Mouse (Mus musculus) liver, adult 2 months (tissue): ENCODE data around the gene Mrpl1. TPM values are rescaled to one million over a fixed set of nuclear protein-coding genes. Genes with fewer than 3 reads are reported as not detected.

Experiments
- DNase-seq: peaks from one replicate; pipeline ENCODE4 v3.0.0-alpha.2; 2011; ENCODE audit warnings: low read depth, low spot score; ENCODE audit errors: extremely low read depth
- H3K27ac ChIP-seq: fragments of 200-500 bp; replicated peaks from 2 replicates; pipeline ENCODE4 v1.5.1; 2012; ENCODE audit warnings: low read depth, mild to moderate bottlenecking, control low read depth, inconsistent platforms, low read length; ENCODE audit not compliant: insufficient read depth
- H3K27me3 ChIP-seq: fragments of 200-500 bp; 2 replicates; pipeline ENCODE4 v1.6.1; 2012; ENCODE audit warnings: mild to moderate bottlenecking, moderate library complexity, low read length, inconsistent platforms; ENCODE audit not compliant: control insufficient read depth, insufficient read depth
- H3K36me3 ChIP-seq: fragments of 200-500 bp; 2 replicates; pipeline ENCODE4 v1.6.1; 2012; ENCODE audit warnings: low read length, inconsistent platforms; ENCODE audit not compliant: control insufficient read depth, insufficient read depth
- H3K4me1 ChIP-seq: fragments of 200-500 bp; 2 replicates; pipeline ENCODE4 v1.6.1; 2011; ENCODE audit warnings: low read length; ENCODE audit not compliant: control insufficient read depth, insufficient read depth
- H3K4me3 ChIP-seq: fragments of 200-500 bp; 2 replicates; pipeline ENCODE4 v1.5.1; 2011; ENCODE audit warnings: low read depth, mild to moderate bottlenecking, control low read depth, low read length, moderate library complexity; ENCODE audit not compliant: insufficient read depth
- H3K79me2 ChIP-seq: fragments of 200-500 bp; 2 replicates; pipeline ENCODE4 v1.6.1; 2012; ENCODE audit warnings: inconsistent platforms, mild to moderate bottlenecking, low read length, moderate library complexity; ENCODE audit not compliant: control insufficient read depth, insufficient read depth
- H3K9ac ChIP-seq: fragments of 200-500 bp; 2 replicates; pipeline ENCODE4 v1.6.1; 2012; ENCODE audit warnings: low read depth, mild to moderate bottlenecking, control low read depth, inconsistent platforms, low read length
- CTCF ChIP-seq: fragments of 200-500 bp; IDR thresholded peaks from 2 replicates; pipeline ENCODE4 v1.5.1; 2011; ENCODE audit warnings: low read depth, low read length, control low read depth
- POLR2A ChIP-seq: fragments of 200-500 bp; IDR thresholded peaks from 2 replicates; pipeline ENCODE4 v1.6.1; 2011; ENCODE audit warnings: low read length, control low read depth; ENCODE audit not compliant: insufficient read depth; ENCODE audit errors: extremely low read depth
- WGBS: fragments of 180-500 bp; shearing (Covaris S2); methylation state at CpG from one replicate; pipeline ENCODE4 v1.1.7; 2018; 5-methylcytosine and 5-hydroxymethylcytosine counted together
- polyA plus RNA-seq: library from polyadenylated mRNA; depleted of rRNA; stranded (reverse); fragments of >200 nt; gene quantifications from 2 replicates; pipeline ENCODE4 v1.2.3, GENCODE M21; 2012
- total RNA-seq: library from RNA; depleted of rRNA; stranded (reverse); fragments of >200 nt; gene quantifications from 2 replicates; pipeline ENCODE4 v1.2.3, GENCODE M21; 2014

Gene Mrpl1
- total and polyA plus RNA-seq, 2 experiments: 5.1 to 20.6 TPM

GRCm38 (mm10) chr5:96198271-96198670 lies 11.0 kb upstream of the Mrpl1 start:
- no peak for DNase-seq
- WGBS: 79% methylated on average over 6 of the region's 6 CpGs
- no peak overlapping the region for H3K9ac ChIP-seq
- no peak overlapping the region for H3K4me3 ChIP-seq
- H3K79me2 ChIP-seq: no peaks in the 10 kb centered on the region
- TF ChIP-seq CTCF (no peak), POLR2A (no peak)
- no peak overlapping the region for H3K27ac ChIP-seq
- H3K4me1 ChIP-seq: no peaks in the 10 kb centered on the region
- no peaks in the 10 kb centered on the region for H3K36me3 ChIP-seq
- H3K27me3 ChIP-seq: no peaks in the 10 kb centered on the region

GRCm38 (mm10) chr5:96200269-96200668 lies 9.0 kb upstream of the Mrpl1 start:
- no peak for DNase-seq
- no peak overlapping the region for H3K4me3 ChIP-seq
- TF ChIP-seq POLR2A: no peak
- TF ChIP-seq CTCF: no peak
- no peak overlapping the region for H3K27ac ChIP-seq
- no peaks in the 10 kb centered on the region for H3K36me3 ChIP-seq
- WGBS: 78% methylated on average over 3 of the region's 3 CpGs
- H3K27me3 ChIP-seq: no peaks in the 10 kb centered on the region
- no peaks in the 10 kb centered on the region for H3K4me1 ChIP-seq
- H3K9ac ChIP-seq: no peak overlapping the region
- no peaks in the 10 kb centered on the region for H3K79me2 ChIP-seq

DNA sequence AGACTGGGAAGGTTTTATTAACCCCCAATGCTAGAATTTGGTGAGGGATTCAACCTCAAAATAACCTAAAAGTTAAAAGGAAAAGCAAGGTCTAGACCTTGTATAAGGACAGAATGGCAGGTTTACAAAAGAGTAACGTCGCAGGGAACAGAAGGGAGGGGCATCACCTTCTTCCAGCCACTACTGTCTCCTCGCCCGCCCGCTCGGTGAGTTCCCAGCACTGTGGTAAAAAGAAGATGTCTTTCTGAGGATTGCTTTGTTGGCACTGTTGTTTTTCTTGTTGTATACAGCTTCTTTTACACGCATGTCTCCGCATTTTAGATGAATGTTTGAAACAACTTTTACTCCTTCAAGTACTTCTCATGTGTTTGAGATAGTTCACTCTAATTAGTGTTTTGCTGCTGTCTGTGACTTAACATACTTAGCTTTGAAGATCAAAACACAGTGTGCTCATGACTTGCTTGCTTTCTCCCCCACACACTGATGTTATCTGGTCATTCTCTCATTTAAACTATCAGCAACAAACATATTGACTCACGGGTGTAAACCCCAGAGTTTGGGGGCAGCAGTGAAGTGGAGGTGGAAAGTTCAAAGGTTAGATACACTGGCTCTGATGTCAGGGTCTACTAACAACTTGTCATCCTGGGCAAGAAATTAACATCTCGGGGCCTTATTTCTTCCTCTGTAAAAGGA lies 7.7 kb upstream of the Mrpl1 start:
- WGBS: 63% methylated on average over 10 of the region's 10 CpGs
- no peaks in the 10 kb centered on the region for H3K79me2 ChIP-seq
- no peaks in the 10 kb centered on the region for H3K27me3 ChIP-seq
- TF ChIP-seq CTCF (no peak), POLR2A (no peak)
- no peaks in the 10 kb centered on the region for H3K4me1 ChIP-seq
- no peak overlapping the region for H3K27ac ChIP-seq
- H3K4me3 ChIP-seq: no peak overlapping the region
- no peak for DNase-seq
- no peaks in the 10 kb centered on the region for H3K36me3 ChIP-seq
- H3K9ac ChIP-seq: no peak overlapping the region

DNA sequence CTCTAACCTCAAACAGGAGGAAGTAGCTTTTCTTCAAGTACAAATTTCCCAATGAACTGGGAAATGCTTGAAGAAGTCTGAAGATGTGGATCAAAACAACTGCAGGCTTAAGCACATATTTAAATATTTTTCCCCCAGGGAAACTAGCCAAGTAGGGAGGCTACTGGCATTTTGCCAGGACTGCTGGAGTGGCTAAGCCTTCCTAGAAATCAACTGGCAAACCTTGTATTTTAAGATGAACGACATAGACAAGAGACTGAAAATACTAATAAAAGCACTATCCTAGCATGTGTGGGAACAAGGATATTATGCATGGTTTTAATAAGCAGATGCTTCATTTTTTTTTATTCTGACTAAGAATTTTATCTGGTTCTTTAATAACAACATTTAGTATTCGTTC lies 2.4 kb upstream of the Mrpl1 start:
- Histone ChIP-seq H3K27ac (no peak overlapping the region), H3K4me1 (peaks cover 6% of the 10 kb centered on the region), H3K79me2 (peaks cover 8% of the 10 kb centered on the region; the same call in 1 of the 2 replicates), H3K27me3 (no peaks in the 10 kb centered on the region), H3K9ac (no peak overlapping the region), H3K36me3 (no peaks in the 10 kb centered on the region), H3K4me3 (no peak overlapping the region)
- WGBS: 5% methylated on average over 2 of the region's 2 CpGs
- TF ChIP-seq POLR2A (no peak), CTCF (no peak)
- DNase-seq: peak; percentile 48

DNA sequence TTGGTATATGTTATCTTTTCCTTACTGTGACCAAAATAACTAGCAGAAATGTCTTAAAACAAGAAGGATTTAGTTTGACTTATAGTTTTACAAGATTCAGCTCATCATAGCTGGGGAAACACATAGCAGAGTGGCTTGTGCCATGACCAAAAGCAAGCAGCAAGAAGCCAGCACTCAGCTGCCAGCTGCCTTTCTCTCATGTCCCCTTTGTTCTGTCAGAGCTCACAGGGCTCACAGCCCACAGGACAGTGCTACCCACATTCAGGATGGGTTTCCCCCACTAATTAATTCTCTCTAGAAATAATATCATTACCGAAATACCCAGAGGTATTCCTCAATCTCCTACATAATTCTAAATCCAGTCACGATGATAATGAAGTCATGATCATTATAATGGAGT lies 1.8 kb upstream of the Mrpl1 start:
- TF ChIP-seq CTCF (no peak), POLR2A (no peak)
- H3K4me3 ChIP-seq: no peak overlapping the region
- DNase-seq: no peak
- H3K36me3 ChIP-seq: no peaks in the 10 kb centered on the region
- H3K79me2 ChIP-seq: peaks cover 8% of the 10 kb centered on the region; the same call in 1 of the 2 replicates
- H3K27ac ChIP-seq: no peak overlapping the region
- peaks cover 6% of the 10 kb centered on the region for H3K4me1 ChIP-seq
- no peaks in the 10 kb centered on the region for H3K27me3 ChIP-seq
- no peak overlapping the region for H3K9ac ChIP-seq
- 99% methylated on average over 2 of the region's 2 CpGs for WGBS

DNA sequence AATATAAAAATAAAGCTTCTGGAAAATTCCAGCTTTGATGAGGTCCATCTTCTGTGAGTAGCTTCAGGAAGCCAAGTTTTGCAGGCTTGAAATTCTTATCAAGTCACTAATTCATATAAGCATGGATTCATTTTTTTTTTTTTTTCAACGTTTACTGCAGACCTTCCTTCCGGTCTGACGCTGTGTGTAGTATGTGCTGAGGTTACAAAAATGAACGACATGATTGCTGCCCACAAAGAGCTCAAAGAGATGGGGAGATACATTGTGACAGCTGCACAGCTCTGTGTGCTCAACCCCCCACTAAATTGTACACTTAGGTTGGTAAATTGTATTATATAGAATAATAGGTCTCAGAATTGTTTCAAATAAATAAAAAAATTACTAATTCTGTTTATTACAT lies 750 bp upstream of the Mrpl1 start:
- no peak for TF ChIP-seq CTCF
- no peak for TF ChIP-seq POLR2A
- no peaks in the 10 kb centered on the region for H3K36me3 ChIP-seq
- WGBS: 64% methylated on average over 4 of the region's 4 CpGs
- H3K79me2 ChIP-seq: peaks cover 10% of the 10 kb centered on the region; the same call in 1 of the 2 replicates
- H3K4me1 ChIP-seq: peaks cover 6% of the 10 kb centered on the region
- no peak overlapping the region for H3K4me3 ChIP-seq
- H3K9ac ChIP-seq: no peak overlapping the region
- H3K27ac ChIP-seq: no peak overlapping the region
- DNase-seq: no peak
- H3K27me3 ChIP-seq: no peaks in the 10 kb centered on the region
